Mouse (Mus musculus) heart, postnatal 4 days (tissue): ENCODE measurements around the gene Lbx2. TPM values are rescaled to one million over a fixed set of nuclear protein-coding genes. Genes with fewer than 3 reads are reported as not detected.

Source experiments
- DNase-seq: peaks from one replicate; pipeline ENCODE4 v3.0.0; 2021
- total RNA-seq, 2 experiments: library from RNA; stranded (reverse); gene quantifications; 2 replicates each; pipeline ENCODE4 v1.2.3; 2021

The Lbx2 gene
- under 1 TPM in 1 of 2 experiments, not detected in 1; 0.88 TPM for total RNA-seq

DNA sequence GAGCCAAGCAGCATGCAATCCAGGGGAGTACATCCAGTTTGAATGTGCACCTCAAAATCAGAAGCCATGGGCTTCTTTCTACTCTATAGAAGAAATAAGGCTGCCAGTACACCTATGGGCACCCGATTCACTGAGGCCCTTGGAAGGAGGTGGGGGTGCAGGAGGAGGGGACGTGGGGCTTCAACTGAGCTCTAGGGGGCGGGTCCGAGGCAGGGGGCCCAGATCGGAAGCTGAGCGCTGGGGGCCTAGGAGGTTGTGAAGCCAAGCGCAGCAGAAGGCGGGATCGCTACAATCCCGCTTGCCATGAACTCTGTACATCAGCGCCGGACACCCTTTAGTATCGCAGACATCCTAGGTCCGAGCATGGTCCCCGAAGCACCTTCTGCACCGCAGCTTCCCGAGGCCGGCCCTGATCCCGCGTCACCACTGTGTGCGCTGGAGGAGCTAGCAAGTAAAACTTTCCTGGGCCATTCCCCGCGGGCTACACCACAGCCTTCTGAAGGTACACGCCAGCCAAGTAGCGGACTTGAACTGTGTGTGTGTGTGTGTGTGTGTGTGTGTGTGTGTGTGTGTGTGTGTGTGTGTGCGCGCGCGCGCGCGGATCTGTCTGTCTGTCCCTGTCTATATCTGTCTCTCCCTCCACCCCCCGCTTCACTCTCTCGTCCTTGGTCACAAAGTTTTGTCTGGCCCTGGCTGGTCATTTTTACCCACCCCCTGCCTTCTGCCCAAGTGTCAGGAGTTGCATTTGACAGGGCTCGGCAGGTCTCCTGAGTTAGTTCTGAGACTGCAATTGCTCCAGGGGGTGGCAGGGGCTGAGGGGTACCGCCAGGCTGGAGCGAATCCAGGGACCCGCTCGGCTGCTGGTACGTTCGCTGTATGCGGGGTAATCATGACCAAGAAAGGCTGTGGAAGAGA is at the start of gene Lbx2:
Gene Lbx2, plus strand, starts transcription at position 247 of the 915 bp plus-strand sequence.
- DNase-seq = no peak

DNA sequence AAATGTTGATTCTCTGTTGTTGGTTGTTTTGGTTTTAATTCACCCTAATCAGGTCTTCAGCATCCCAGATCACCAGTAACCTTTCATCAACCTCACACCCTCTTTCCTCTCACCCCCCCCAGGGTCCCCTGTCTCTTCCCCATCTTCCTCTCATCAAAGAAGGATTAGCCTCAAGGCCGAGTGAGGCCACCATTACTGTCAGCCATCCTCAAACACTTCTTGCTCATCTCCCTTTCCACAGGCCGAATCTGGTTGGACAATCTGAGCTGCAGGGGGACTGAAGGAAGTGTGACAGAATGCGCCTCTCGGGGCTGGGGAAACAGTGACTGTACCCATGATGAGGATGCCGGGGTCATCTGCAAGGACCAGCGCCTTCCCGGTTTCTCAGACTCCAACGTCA is 49.0 kb upstream of the Lbx2 start:
- no peak for DNase-seq

DNA sequence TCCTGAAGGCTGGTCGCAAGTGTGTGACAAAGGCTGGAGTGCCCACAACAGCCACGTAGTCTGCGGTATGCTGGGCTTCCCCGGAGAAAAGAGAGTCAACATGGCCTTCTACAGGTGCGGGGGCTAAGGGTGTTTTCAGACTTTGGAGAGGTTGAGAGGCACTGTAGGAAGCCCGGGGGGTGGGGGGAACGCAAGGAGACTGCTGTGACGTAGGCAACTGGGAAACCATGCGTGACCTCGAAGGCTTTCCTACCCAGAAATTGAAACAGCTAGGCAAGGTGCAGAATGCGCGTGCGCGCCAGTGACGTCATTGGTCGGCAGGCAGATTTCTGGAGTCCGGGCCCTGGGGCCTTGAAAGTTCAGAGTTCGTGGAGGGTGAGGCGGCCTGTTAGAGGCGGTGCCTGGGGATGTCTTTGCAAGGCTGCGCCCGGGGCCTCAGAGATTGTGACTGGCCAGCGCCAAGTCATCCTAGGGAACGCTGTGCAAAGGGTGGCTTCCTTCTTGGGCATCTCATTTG is 47.6 kb upstream of the Lbx2 start:
- peak; percentile 92 for DNase-seq

DNA sequence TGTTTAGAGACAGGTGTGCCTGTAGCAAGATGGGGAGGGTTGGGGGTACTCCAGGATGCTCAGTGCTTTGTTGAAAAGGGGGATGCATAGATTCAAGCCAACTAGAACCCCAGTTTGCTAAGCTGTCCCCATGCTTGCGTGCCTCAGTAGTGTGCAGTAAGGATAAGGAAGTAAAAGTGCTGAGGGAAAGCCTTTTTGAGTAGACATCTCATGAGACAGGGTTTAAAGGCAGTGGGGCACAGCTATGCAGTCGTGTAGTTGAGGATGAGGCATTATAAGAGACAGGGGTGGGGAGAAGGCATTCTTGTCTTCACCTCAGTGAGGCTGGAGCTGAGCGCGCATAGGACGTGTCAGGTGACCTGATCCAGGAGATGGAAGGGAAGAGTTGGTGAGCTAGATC is 45.6 kb upstream of the Lbx2 start:
- DNase-seq = no peak

GRCm38 (mm10) chr6:83043561-83043960 is 42.6 kb upstream of the Lbx2 start:
- no peak for DNase-seq

DNA sequence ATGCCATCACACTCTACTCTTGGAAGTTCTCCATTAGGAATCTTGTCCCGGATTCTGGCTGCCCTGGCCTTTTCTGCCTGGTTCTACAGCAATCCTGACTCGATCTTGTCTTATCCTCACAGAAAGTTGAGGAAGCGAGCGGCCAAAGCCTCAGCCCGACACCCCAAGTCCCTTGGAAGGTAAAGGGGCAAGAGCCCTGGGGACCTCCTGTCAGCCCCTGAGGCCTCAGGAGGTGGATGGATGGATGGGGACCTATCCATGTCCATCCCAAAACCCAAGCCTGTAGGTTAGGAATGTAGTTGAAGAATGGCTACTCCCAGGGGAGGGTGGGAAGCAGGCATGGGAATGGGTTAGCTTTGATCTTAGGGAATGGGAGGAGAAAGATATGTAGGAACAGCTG is 42.2 kb upstream of the Lbx2 start:
- no peak for DNase-seq

DNA sequence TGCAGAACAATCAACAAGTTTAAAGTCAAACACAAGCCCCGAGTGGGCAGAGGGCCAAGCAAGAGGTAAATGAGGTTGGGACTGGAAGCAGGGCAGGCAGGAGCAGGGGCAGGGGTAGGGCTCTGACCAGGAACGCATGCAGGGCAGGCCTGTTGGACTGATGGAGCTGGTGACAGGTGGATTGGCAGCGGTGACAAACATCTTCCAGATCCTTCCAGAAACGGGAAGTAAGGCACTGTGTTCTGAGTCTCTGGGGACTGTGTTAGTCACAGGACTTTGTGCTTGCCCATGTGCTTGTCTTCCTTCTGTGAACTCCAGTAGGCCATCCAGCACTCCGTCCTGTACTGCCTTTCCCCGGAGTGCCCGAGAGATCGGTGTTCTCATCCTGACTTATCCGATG is 41.4 kb upstream of the Lbx2 start:
- peak; percentile 37 for DNase-seq

DNA sequence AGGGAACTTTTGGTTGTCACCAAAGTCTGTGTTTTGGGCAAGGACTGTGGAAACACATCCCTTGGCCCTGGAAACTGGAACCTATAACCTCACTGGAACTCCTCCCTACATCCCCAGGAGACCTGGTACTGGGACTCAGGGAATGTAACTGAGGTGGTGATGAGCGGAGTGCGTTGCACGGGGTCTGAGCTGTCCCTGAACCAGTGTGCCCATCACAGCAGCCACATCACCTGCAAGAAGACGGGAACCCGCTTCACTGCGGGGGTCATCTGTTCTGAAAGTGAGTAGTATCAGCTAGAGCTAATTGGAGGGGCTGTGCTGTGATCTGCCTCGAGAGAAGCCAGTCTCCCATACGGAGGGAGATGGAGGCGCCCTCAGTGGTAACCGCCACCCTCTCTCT is 36.8 kb upstream of the Lbx2 start:
- no peak for DNase-seq

DNA sequence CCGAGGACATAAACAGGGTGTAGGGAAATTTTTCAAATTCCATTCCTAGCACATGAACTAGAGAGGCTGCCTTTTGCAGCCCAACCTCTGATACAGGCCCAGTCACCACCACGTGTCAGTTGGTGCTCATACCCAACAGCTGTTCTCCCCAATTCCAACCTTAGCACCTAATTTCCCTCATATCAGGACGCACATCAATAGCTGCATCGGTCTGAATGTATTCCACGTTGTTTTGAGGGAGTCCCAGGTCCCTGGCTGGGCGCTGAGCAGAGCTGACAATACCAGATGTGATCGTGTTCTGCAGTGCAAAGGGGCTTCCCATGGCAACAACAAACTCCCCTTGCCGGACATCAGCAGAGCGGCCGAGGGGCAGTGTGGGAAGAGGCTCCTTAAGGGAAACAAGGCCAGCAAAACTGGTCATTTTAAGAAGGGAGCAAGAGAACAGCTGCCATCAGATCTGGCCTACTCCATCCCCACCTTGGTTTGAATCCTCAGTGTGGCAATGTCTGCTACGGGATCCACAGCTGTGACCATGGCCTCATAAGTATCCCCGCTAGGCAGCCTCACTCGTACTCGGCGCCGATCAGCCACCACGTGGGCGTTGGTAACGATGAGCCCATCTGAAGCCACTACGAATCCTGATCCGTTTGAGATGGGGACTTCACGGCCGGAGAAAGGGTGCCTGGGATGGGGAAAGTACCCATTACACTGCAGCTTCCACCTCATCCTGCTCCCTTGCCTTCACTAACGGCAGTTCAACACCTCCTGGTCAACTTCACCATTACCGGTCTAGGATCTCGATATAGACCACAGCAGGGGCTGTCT is 32.8 kb upstream of the Lbx2 start:
- DNase-seq = no peak

DNA sequence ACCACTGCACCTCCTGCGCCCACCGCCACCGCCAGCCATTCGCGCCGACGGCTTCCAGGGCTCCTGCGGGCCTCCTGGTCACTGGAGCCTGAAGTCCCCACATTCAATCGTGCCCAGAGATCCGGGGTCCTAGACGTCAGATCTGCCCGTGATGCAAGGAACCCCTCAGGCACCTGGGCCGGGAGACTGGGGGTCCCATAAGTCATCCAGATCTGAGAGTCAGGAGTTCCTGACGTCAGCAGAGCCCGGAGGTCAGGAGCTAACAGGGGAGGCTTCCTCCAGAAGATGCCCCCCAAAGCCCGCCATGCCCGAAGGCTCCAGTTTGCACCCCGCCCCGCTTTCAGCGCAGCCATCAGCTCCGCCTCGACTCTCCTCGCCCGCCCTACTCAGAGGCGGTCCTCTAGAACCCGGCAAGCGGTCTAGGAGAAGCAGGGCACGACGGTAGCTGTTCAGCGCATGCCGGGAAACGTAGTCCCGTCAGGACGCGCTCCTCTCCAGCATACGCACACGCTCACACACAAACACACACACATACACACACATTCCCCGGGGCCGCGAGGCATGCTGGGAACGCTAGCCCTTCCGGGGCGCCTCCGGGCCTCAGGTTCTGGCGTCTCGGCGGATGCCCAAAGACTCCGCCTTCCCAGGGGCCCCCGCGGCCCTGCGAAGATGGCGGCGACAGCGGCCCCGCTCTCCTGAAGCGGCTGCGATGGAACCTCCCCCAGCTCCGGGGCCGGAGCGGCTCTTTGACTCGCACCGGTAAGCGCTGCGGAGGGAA is 31.9 kb upstream of the Lbx2 start, which contains the start of gene Aup1:
Gene Aup1, plus strand, starts transcription at position 448 of the 778 bp plus-strand sequence.
- DNase-seq = peak; percentile 95

GRCm38 (mm10) chr6:83054871-83055431 is 31.2 kb upstream of the Lbx2 start, which contains the start of gene Htra2:
Gene Htra2, minus strand, starts transcription at chr6:83055273.
- peak; percentile 49 for DNase-seq

- no peak for DNase-seq
These were observed 28.4 kb upstream of the Lbx2 start, which contains the start of gene Dqx1 for GRCm38 (mm10) chr6:83057790-83058189. Gene Dqx1, plus strand, starts transcription at chr6:83057844.

- DNase-seq = no peak
These were observed 27.4 kb upstream of the Lbx2 start for GRCm38 (mm10) chr6:83058725-83059124.

DNA sequence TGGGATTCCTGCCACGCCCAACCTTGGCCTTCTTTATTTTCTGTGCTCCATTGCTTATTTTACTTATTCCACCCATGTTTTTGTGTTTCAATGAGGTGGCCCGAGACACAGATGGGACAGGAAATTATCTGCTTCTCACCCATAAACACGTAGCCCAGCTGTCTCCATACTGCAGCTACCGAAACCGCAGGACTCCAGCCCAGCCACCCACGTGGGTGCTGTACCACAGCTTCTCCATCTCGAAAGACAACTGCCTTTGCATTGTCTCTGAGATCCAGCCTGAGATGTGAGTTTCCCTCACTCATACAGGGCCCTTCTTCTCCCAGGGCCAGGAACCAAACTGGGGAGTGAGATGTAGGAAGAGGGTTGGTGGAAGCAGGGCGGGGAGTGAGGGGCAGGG is 20.2 kb upstream of the Lbx2 start:
- no peak for DNase-seq

DNA sequence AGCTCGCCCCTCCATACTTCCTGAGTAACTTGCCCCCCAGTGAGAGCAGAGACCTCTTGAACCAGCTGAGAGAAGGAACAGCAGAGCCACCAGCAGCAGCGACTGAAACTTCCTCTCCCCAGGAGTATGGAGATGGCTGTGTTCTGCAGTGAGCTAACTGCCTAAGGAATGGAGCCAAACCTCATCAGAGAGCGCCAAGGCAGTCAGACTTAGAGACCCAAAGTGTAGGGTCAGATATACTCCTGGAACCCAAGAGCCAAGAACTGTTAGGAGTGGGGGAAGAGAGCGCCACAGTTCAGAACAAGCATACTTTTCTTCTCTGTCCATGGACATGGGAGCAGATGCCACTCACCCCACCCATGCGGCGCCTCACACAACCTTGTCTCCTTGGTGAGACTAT is 19.7 kb upstream of the Lbx2 start:
- no peak for DNase-seq

GRCm38 (mm10) chr6:83068221-83068620 is 17.9 kb upstream of the Lbx2 start:
- no peak for DNase-seq

GRCm38 (mm10) chr6:83068706-83069487 is 17.3 kb upstream of the Lbx2 start:
- DNase-seq = no peak

DNA sequence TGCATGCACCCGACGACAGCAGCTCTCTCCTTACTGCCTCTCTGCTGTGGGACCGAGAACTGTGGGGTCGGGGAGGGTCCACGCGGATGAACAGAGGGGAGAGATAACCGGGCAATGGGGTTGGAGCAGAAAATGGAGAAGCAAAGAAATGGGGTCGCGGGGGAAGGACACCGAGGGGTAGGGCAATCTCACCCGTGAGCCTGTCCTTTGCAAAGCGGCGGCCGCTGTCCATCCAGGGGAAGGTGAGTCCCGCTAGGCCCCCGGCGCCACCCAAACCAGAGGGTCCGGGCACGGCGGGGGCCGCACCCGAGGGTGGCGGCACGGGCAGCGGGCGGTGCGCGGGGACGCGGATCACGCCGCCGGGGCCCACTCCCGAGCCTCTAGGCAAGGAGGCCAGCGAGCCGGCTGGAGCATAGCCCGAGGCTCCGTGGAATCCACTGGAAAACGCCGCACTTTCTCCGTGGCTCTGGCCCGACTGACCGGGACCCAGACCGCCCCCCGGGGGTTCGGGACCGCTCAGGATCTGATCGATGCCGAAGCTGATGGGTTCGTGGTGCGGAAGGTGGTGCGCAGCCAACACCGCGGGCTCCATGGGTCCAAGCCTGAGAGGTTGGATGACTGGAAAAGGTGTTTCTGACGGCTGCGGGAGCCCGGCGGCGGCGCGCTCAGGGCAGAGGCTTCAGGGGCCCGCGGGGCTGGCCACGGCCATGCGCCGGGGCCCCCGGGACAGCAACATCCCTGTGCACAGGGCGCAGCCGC is 16.5 kb upstream of the Lbx2 start:
- no peak for DNase-seq

GRCm38 (mm10) chr6:83070247-83070310 is 16.1 kb upstream of the Lbx2 start, which contains the start of gene Tlx2:
Gene Tlx2, minus strand, starts transcription at chr6:83070293.
- no peak for DNase-seq

- peak; percentile 26 for DNase-seq
These were observed 15.6 kb upstream of the Lbx2 start for GRCm38 (mm10) chr6:83070311-83071219.
